ENCODE assay signal across 8 mouse cellular contexts in the genomic region with DNA sequence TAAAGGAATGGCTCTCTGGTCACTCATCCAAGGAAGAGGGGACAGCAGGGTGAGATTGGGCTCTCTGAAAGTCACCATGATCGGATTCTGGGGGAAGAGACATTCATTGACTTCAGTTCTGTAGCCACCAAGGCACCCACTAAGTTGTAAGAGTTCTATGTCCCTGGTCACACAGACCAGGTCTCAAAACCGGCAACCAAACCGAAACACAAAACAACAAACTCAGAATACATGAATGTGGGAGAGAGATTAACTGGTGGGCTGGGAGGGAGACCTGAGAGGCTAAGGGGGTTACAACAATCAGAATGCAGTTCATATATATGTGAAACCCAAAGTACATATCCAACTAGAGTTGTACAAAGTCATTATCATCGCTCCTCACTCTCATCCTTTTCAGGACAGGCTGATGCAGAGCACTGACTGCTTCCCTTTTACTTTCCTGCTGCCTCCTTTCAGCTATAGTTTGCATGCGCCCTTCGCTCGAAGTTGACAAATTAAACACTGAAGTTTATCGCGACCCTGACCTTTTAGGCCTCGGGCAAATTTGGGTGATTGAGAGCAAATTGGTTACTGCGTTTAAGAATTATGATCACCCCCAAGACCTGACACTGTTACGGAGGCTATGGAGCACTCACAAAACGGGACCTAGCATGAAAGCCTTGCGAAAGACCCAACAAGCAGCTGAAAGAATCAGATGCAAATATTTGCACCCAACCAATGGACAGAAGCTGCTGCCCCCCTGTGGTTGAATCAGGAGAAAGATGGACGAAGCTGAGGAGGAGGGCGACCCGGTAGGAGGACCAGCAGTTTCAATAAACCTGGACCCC. TPM values are rescaled to one million over a fixed set of nuclear protein-coding genes. Genes with fewer than 3 reads are reported as not detected.
DNase-seq lines count a peak whose midpoint lies in the region; ATAC-seq lines count a peak whose summit lies in the region.

No protein-coding gene starts in this region.

- intact Hi-C loops in gastrocnemius, postnatal 14 days (cut with DNase I; ENCODE audit: low total_unique reads), result no loop called here

- 9% methylated on average over 17 of the region's 17 CpGs for WGBS in lung, embryonic 15.5 days

- peak overlapping the region; percentile 72 for H3K4me2 ChIP-seq in lung, embryonic 15.5 days

- no peaks in the 10 kb centered on the region for H3K9me3 ChIP-seq in lung, embryonic 15.5 days

- no peaks in the 10 kb centered on the region for H3K36me3 ChIP-seq in lung, embryonic 15.5 days

- peak overlapping the region; percentile 67 for H3K4me3 ChIP-seq in lung, embryonic 15.5 days

- ATAC-seq in lung, embryonic 15.5 days (ENCODE audit: borderline replicate concordance, extremely low read depth, low FRiP score, low TSS enrichment), result no peak

- H3K9ac ChIP-seq in lung, embryonic 15.5 days, result no peak overlapping the region

- peaks cover 16% of the 10 kb centered on the region for H3K4me1 ChIP-seq in lung, embryonic 15.5 days

- DNase-seq in urinary bladder, postnatal 25 days (ENCODE audit: low spot score), result peak; percentile 31
- no peak for DNase-seq in urinary bladder, adult 2 months (ENCODE audit: low spot score)
- peak; percentile 36 to 42 for DNase-seq in cerebellum, adult 18-20 months
- DNase-seq in gastrocnemius, postnatal 14 days, result peak; percentile 20
- peak; percentile 52 for DNase-seq in kidney, adult 18-20 months
- peak; percentile 54 for DNase-seq in spleen, adult 12 weeks (ENCODE audit: low spot score)
- no peak for DNase-seq in layer of hippocampus, postnatal 36 days

- no peaks in the 10 kb centered on the region for H3K27me3 ChIP-seq in lung, embryonic 15.5 days

- H3K27ac ChIP-seq in lung, embryonic 15.5 days, result no peak overlapping the region

RNA-seq across cellular contexts. Expression of a gene that starts 33.8 kb away (rescaled TPM):
- not detected in 2 replicates for polyA plus RNA-seq in urinary bladder, adult 2 months (2012; rRNA removed)
- total RNA-seq in gastrocnemius, postnatal 14 days (2021), result not detected
- polyA plus RNA-seq in lung, embryonic 15.5 days (2015; fragmentation: Nextera tagmentation; extraction: Ambion mirVana), result not detected in 2 replicates
- not detected for total RNA-seq in layer of hippocampus, postnatal 36 days (2021)

RNA-seq across cellular contexts. Expression of a gene that starts 41.6 kb away (rescaled TPM):
- polyA plus RNA-seq in urinary bladder, adult 2 months (2012; rRNA removed), result 33.2 and 35.0 TPM in 2 replicates
- total RNA-seq in gastrocnemius, postnatal 14 days (2021), result 10 to 100 TPM; 70.8 to 71.5 TPM
- polyA plus RNA-seq in lung, embryonic 15.5 days (2015; fragmentation: Nextera tagmentation; extraction: Ambion mirVana), result 3.6 and 3.9 TPM in 2 replicates
- 10 to 100 TPM; 51.1 to 52.3 TPM for total RNA-seq in layer of hippocampus, postnatal 36 days (2021)

RNA-seq across cellular contexts. Expression of a gene that starts 55.2 kb away (rescaled TPM):
- not detected in 2 replicates for polyA plus RNA-seq in urinary bladder, adult 2 months (2012; rRNA removed)
- not detected for total RNA-seq in gastrocnemius, postnatal 14 days (2021)
- polyA plus RNA-seq in lung, embryonic 15.5 days (2015; fragmentation: Nextera tagmentation; extraction: Ambion mirVana), result not detected in 2 replicates
- total RNA-seq in layer of hippocampus, postnatal 36 days (2021), result not detected

Comparison
In these comparisons a context has a peak if more than half of its experiments do, and no peak if none do; other contexts are left out.
1. DNase-seq: peak in urinary bladder, postnatal 25 days (single experiment), cerebellum, adult 18-20 months (2 of 2), gastrocnemius, postnatal 14 days (single experiment), kidney, adult 18-20 months (single experiment) and spleen, adult 12 weeks (single experiment); none in urinary bladder, adult 2 months (single experiment) and layer of hippocampus, postnatal 36 days (0 of 2).